Mouse (Mus musculus): Measurements from ENCODE around the gene Auh. TPM values are rescaled to one million over a fixed set of nuclear protein-coding genes. Genes with fewer than 3 reads are reported as not detected.

Gene Auh
- polyA plus RNA-seq, 1 experiment from 2014 or later, result 62.4 TPM

DNA sequence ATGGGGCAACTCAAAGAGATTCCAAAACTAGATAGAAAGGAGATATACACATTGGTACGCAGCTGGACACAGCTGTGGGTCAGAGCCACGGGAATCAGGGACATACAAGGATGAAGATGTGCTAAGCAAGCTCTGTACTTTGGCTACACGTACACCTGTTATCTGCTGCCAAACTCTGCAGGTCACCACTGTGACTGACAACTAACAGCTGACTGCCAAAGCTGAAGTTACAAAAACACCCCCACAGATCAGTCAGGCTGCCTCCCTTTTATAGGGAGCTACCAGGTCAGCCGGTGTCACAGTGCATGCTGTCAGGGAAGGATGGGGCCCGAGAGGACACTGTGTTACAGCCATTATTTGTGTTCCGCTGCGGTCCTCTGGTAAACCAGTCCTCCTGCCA lies 11.5 kb upstream of the Auh start:
- WGBS, result 81% methylated on average over 7 of the region's 7 CpGs
- H3K27ac ChIP-seq, result no peak overlapping the region
- H3K4me3 ChIP-seq (replicated peaks; ENCODE audit: low read length), result no peak overlapping the region
- H3K9ac ChIP-seq, result no peak overlapping the region
- ATAC-seq (ENCODE audit: low FRiP score) (no peak), DNase-seq (ENCODE audit: low spot score) (no peak)
- H3K27me3 ChIP-seq (ENCODE audit: control insufficient read depth, insufficient read depth, low read length), result no peaks in the 10 kb centered on the region
- H3K4me2 ChIP-seq (replicated peaks), result no peak overlapping the region
- H3K9me3 ChIP-seq (ENCODE audit: control insufficient read depth, low read length), result no peaks in the 10 kb centered on the region
- no peaks in the 10 kb centered on the region for H3K36me3 ChIP-seq (replicated peaks; ENCODE audit: control insufficient read depth, insufficient read depth)
- no peaks in the 10 kb centered on the region for H3K4me1 ChIP-seq (replicated peaks; ENCODE audit: control insufficient read depth, insufficient read depth, low read length)

DNA sequence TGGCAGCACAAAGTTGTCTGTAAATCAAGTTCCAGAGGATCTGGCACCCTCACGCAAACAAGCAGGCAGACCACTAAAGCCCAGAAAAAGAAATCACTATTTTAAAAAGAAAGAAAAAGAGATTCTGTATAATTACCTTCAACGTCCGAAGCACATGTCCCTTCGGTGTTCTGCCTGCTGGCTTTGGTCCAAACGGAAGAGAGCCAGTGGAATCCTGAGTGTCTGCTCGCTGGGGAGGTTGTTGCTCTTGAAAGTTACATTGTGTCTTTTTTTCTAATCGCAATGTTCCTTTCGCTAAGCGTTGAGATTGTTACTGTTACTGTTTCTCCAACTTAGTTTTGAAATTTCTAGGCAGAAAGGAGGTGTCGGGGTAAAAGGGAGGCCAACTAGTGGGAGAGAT lies 1.1 kb upstream of the Auh start:
- Histone ChIP-seq H3K9me3 (ENCODE audit: control insufficient read depth, low read length) (no peaks in the 10 kb centered on the region), H3K27me3 (ENCODE audit: control insufficient read depth, insufficient read depth, low read length) (no peaks in the 10 kb centered on the region), H3K4me1 (replicated peaks; ENCODE audit: control insufficient read depth, insufficient read depth, low read length) (peaks cover 18% of the 10 kb centered on the region), H3K36me3 (replicated peaks; ENCODE audit: control insufficient read depth, insufficient read depth) (no peaks in the 10 kb centered on the region), H3K27ac (no peak overlapping the region), H3K4me3 (replicated peaks; ENCODE audit: low read length) (no peak overlapping the region), H3K4me2 (replicated peaks) (no peak overlapping the region), H3K9ac (no peak overlapping the region)
- no peak for DNase-seq (ENCODE audit: low spot score)
- ATAC-seq (ENCODE audit: low FRiP score), result no peak
- WGBS, result 54% methylated on average over 10 of the region's 10 CpGs

DNA sequence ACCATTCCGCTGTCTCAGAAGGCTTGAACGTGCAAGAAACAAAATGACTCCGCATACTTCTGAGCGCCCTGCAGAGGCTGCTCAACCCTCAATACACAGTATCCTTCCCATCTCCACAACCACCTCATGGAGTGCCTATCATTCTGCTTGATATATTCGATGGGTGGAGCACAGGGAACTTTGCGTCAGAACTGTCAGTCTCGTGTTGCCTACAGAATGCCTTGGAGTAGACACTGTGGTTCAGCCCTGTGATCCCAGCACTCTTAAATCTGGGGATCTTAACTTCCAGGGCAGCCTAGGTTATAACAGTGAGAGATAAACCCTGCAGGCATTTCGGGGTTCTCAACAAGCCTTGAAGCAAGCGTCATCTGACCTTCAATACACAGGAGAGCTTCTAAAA lies 1.1 kb downstream of the Auh start:
- Histone ChIP-seq H3K4me2 (replicated peaks) (peak overlapping the region; percentile 73), H3K36me3 (replicated peaks; ENCODE audit: control insufficient read depth, insufficient read depth) (no peaks in the 10 kb centered on the region), H3K4me1 (replicated peaks; ENCODE audit: control insufficient read depth, insufficient read depth, low read length) (peaks cover 18% of the 10 kb centered on the region), H3K4me3 (replicated peaks; ENCODE audit: low read length) (peak overlapping the region; percentile 80), H3K9me3 (ENCODE audit: control insufficient read depth, low read length) (no peaks in the 10 kb centered on the region), H3K27ac (no peak overlapping the region), H3K9ac (peak overlapping the region; percentile 78), H3K27me3 (ENCODE audit: control insufficient read depth, insufficient read depth, low read length) (no peaks in the 10 kb centered on the region)
- DNase-seq (ENCODE audit: low spot score) (no peak), ATAC-seq (ENCODE audit: low FRiP score) (no peak)
- WGBS, result 69% methylated on average over 9 of the region's 9 CpGs

DNA sequence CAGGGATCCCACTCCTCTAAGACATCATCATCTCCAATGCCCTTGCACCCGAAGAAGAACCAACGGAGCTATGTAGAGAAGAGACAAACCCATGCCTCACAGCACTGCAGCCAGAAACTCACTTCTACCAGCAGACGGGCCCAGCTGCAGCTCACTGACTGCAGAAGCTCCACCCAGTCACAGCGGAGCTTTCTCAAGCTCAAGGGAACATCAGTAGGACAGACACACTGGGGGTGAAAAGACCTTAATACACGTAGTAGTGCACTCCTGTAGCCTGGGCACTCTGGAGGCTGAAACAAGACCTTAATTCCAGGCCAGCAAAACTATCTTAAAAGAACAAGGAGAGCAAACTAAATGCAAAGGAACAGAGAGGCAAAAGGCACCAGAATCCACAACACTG lies 5.0 kb downstream of the Auh start:
- no peaks in the 10 kb centered on the region for H3K9me3 ChIP-seq (ENCODE audit: control insufficient read depth, low read length)
- no peak overlapping the region for H3K27ac ChIP-seq
- no peak for DNase-seq (ENCODE audit: low spot score)
- H3K36me3 ChIP-seq (replicated peaks; ENCODE audit: control insufficient read depth, insufficient read depth), result no peaks in the 10 kb centered on the region
- no peak overlapping the region for H3K4me2 ChIP-seq (replicated peaks)
- 78% methylated on average over 5 of the region's 5 CpGs for WGBS
- no peak overlapping the region for H3K9ac ChIP-seq
- H3K4me1 ChIP-seq (replicated peaks; ENCODE audit: control insufficient read depth, insufficient read depth, low read length), result peaks cover 18% of the 10 kb centered on the region
- no peaks in the 10 kb centered on the region for H3K27me3 ChIP-seq (ENCODE audit: control insufficient read depth, insufficient read depth, low read length)
- no peak for ATAC-seq (ENCODE audit: low FRiP score)
- H3K4me3 ChIP-seq (replicated peaks; ENCODE audit: low read length), result no peak overlapping the region

DNA sequence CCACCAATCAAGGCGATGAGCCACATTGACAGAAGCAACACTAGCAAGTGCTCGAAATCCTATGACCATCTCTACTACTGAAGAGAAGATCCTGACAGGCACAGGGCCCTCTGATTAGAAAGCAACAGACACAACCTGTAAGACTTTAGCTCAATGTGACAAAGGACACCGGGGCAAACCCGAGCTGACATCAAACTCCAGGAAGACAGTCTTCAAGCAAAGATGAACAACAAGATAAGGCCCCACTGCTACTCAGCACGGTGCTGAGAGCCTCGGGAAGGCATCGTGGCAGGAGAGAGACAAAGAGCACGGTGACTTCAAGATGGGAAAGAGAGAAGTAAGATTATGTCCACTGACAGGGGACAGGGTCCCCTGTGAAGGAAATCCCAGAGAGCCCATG lies 7.5 kb downstream of the Auh start:
- no peak for ATAC-seq (ENCODE audit: low FRiP score)
- no peak for DNase-seq (ENCODE audit: low spot score)
- Histone ChIP-seq H3K27me3 (ENCODE audit: control insufficient read depth, insufficient read depth, low read length) (no peaks in the 10 kb centered on the region), H3K4me2 (replicated peaks) (no peak overlapping the region), H3K9me3 (ENCODE audit: control insufficient read depth, low read length) (no peaks in the 10 kb centered on the region), H3K9ac (no peak overlapping the region), H3K36me3 (replicated peaks; ENCODE audit: control insufficient read depth, insufficient read depth) (no peaks in the 10 kb centered on the region), H3K27ac (no peak overlapping the region), H3K4me1 (replicated peaks; ENCODE audit: control insufficient read depth, insufficient read depth, low read length) (no peaks in the 10 kb centered on the region), H3K4me3 (replicated peaks; ENCODE audit: low read length) (no peak overlapping the region)
- 89% methylated on average over 8 of the region's 8 CpGs for WGBS

DNA sequence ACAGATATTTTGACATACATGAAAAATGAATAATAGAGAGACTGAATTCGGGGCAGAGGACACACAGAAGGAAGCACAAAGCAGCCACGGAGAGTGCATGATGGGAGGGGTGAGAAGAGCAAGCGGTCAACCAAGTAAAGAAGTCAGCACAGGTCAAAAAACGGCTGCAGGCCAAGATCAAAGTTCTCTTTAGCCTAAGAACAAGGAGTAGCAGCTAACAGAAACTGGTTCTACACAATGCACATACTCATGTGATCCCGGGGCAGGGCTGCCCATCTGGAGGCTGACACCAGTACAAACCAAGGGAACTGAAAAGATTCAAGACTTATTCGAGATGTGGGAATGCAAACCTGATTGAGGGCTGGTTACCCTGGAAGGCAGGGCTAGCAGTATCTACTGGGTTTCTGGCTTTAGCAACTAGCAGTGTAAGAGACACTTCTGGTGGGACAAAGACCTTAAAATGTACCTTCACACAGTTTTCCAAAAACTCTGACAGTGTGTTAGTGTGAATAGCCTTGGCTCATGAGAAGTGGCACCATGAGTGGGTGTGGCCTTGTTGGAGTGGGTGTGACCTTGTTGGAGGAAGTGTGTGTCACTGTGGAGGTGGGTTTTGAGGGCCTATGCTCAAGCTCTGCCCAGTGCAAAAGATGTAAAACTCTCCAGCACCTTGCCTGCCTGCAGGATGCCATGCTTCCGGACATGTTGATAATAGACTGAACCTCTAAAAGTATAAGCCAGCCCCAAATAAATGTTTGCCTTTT lies 8.2 kb downstream of the Auh start:
- ATAC-seq (ENCODE audit: low FRiP score) (no peak), DNase-seq (ENCODE audit: low spot score) (no peak)
- no peaks in the 10 kb centered on the region for H3K9me3 ChIP-seq (ENCODE audit: control insufficient read depth, low read length)
- no peaks in the 10 kb centered on the region for H3K36me3 ChIP-seq (replicated peaks; ENCODE audit: control insufficient read depth, insufficient read depth)
- H3K4me2 ChIP-seq (replicated peaks), result no peak overlapping the region
- H3K27ac ChIP-seq, result no peak overlapping the region
- H3K9ac ChIP-seq, result no peak overlapping the region
- no peak overlapping the region for H3K4me3 ChIP-seq (replicated peaks; ENCODE audit: low read length)
- no peaks in the 10 kb centered on the region for H3K27me3 ChIP-seq (ENCODE audit: control insufficient read depth, insufficient read depth, low read length)
- H3K4me1 ChIP-seq (replicated peaks; ENCODE audit: control insufficient read depth, insufficient read depth, low read length), result no peaks in the 10 kb centered on the region
- 81% methylated on average over 7 of the region's 7 CpGs for WGBS

DNA sequence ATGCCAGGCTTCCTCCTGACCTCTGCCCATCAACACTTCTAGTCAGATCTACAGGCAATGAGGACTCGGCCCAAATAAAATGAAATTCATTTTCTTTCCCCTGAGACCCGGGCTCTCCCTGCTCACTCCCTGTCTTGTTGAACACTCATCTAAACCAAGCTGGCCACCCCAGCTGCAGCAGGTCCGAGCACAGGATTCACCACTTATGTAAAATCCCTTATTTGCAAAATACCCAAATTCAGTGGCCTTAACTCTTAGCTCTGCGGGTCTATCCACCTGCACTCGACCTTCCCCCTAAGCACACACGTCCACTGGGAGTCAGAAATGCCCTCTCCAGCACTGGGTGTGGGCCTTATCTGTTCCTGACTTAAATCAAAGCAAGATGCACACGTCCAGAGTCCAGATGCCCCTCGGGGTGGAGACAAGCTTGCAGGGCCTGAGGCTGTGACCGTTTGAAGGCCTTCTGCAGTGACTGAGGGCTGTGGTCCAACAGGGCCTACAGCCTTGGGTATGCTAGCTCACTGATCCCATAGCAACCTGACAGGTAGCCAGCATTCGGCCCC lies 9.6 kb downstream of the Auh start:
- no peaks in the 10 kb centered on the region for H3K36me3 ChIP-seq (replicated peaks; ENCODE audit: control insufficient read depth, insufficient read depth)
- WGBS, result 79% methylated on average over 10 of the region's 10 CpGs
- ATAC-seq (ENCODE audit: low FRiP score), result no peak
- H3K9me3 ChIP-seq (ENCODE audit: control insufficient read depth, low read length), result no peaks in the 10 kb centered on the region
- H3K4me2 ChIP-seq (replicated peaks), result no peak overlapping the region
- H3K9ac ChIP-seq, result no peak overlapping the region
- H3K27ac ChIP-seq, result no peak overlapping the region
- DNase-seq (ENCODE audit: low spot score), result no peak
- H3K4me1 ChIP-seq (replicated peaks; ENCODE audit: control insufficient read depth, insufficient read depth, low read length), result peaks cover 1% of the 10 kb centered on the region; the same call in 1 of the 2 replicates
- H3K27me3 ChIP-seq (ENCODE audit: control insufficient read depth, insufficient read depth, low read length), result no peaks in the 10 kb centered on the region
- H3K4me3 ChIP-seq (replicated peaks; ENCODE audit: low read length), result no peak overlapping the region

DNA sequence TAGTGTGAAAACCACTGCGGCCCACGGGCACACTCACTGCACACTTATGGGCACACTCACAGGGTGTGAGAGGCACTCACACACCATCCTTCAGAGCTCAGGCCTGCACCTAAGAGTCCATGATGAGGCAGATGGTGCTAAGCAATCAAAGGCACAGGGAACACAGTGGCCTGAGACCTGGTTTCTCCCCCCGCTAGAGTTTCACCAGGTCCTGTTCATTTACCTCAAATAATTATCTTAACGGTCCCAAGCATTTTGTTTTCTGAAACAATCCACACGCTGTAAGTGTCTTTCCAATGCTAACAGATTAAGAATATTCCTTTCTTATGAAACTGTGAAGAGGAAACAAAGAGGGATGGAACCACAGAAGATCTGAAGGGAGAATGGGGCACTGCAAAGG lies 11.1 kb downstream of the Auh start:
- no peaks in the 10 kb centered on the region for H3K9me3 ChIP-seq (ENCODE audit: control insufficient read depth, low read length)
- ATAC-seq (ENCODE audit: low FRiP score) (no peak), DNase-seq (ENCODE audit: low spot score) (no peak)
- H3K27ac ChIP-seq, result no peak overlapping the region
- peaks cover 8% of the 10 kb centered on the region; the same call in 1 of the 2 replicates for H3K4me1 ChIP-seq (replicated peaks; ENCODE audit: control insufficient read depth, insufficient read depth, low read length)
- H3K27me3 ChIP-seq (ENCODE audit: control insufficient read depth, insufficient read depth, low read length), result no peaks in the 10 kb centered on the region
- no peaks in the 10 kb centered on the region for H3K36me3 ChIP-seq (replicated peaks; ENCODE audit: control insufficient read depth, insufficient read depth)
- no peak overlapping the region for H3K4me2 ChIP-seq (replicated peaks)
- H3K4me3 ChIP-seq (replicated peaks; ENCODE audit: low read length), result no peak overlapping the region
- no peak overlapping the region for H3K9ac ChIP-seq
- 92% methylated on average over 5 of the region's 5 CpGs for WGBS

DNA sequence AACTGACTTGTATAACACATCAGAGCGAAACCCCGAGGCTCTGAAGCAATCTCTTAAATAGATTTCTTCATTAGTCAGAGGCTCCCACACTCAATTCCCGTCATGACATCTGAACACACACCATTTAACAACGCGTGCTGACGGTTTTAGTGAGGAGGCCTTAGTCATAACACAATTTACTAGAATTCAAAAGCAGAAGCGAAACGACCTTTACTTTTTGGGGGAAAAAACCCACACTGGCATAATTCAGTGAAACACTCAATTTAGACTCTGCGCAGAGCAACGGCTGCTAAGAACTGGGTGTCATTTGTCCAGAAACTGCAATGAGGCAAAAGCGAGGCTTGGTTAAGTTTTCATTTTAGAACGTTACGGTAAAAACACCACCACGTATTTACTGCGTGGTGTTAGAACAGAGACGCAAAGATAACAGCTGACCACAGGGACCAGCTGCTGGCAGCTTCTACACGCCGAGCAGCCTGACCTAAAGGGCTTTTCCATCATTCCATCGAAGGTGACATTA lies 14.8 kb downstream of the Auh start:
- H3K9ac ChIP-seq, result no peak overlapping the region
- WGBS, result 59% methylated on average over 19 of the region's 19 CpGs
- no peak for ATAC-seq (ENCODE audit: low FRiP score)
- no peaks in the 10 kb centered on the region for H3K27me3 ChIP-seq (ENCODE audit: control insufficient read depth, insufficient read depth, low read length)
- 0 out of 2 replicates have a peak overlapping the region, but pooled peaks have one; percentile 38 for H3K27ac ChIP-seq
- H3K36me3 ChIP-seq (replicated peaks; ENCODE audit: control insufficient read depth, insufficient read depth), result no peaks in the 10 kb centered on the region
- DNase-seq (ENCODE audit: low spot score), result no peak
- H3K4me2 ChIP-seq (replicated peaks), result no peak overlapping the region
- peaks cover 8% of the 10 kb centered on the region; the same call in 1 of the 2 replicates for H3K4me1 ChIP-seq (replicated peaks; ENCODE audit: control insufficient read depth, insufficient read depth, low read length)
- no peak overlapping the region for H3K4me3 ChIP-seq (replicated peaks; ENCODE audit: low read length)
- no peaks in the 10 kb centered on the region for H3K9me3 ChIP-seq (ENCODE audit: control insufficient read depth, low read length)
